Mouse (Mus musculus) liver, embryonic 14.5 days (tissue): Measurements from ENCODE around the gene Nfe2l2.

Source experiments
- CTCF ChIP-seq: IDR thresholded peaks from 2 replicates; pipeline ENCODE4 v1.5.1; 2016; ENCODE audit warnings: antibody characterized with exemption, low read depth, control low read depth
- EP300 ChIP-seq: IDR thresholded peaks from 2 replicates; pipeline ENCODE4 v1.6.1; 2016; ENCODE audit warnings: antibody characterized with exemption, low read depth

DNA sequence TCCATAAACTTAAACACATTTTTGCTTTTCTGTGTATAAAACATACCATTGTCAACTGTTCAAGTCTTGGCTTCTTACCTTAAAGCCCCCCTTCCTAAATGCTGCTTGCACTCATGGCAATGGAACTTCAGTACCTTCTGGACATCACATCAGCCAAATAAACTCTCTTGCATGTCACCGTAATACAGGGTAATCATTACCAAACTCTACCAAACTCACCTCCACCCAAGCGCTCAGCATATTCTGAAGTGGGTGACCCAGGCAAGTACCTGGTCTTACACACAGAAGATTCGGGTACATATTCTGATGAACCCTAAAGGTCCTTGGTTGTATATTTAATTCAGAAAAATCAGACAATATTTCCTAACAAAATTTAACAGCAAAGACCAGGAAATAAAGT, 3.9 kb downstream of the Nfe2l2 start:
- TF ChIP-seq CTCF (no peak), EP300 (no peak)
